Mouse (Mus musculus): ENCODE measurements at regions not wholly inside any gene's neighbourhood (a gene's known extent, or its start where the extent isn't known, plus 50 kb on each side); places are given as distances from the start of the nearest gene placed in this dataset.
A peak's percentile ranks its signal among the peaks of the same experiment; 100 is the strongest.
"Not testable (repeated sequence)": the region's sequence is repeated elsewhere in the genome, so short reads cannot be mapped to it uniquely, and the experiment has no call there.

GRCm38 (mm10) chr13:52216343-52216742, 314.7 kb downstream of the Diras2 start:
- DNase-seq, result no peak

GRCm38 (mm10) chr13:52217066-52217465, 314.0 kb downstream of the Diras2 start:
- no peak for DNase-seq

- no peak for DNase-seq
Observed at GRCm38 (mm10) chr13:52217741-52218140, 313.3 kb downstream of the Diras2 start.

- DNase-seq, result no peak
Observed at GRCm38 (mm10) chr13:52222315-52223097, 308.6 kb downstream of the Diras2 start.

- DNase-seq, result peak; percentile 43 to 67
Observed at GRCm38 (mm10) chr13:52223098-52223962, 307.7 kb downstream of the Diras2 start.

- no peak for DNase-seq
Observed at GRCm38 (mm10) chr13:52233971-52234370, 297.1 kb downstream of the Diras2 start.

GRCm38 (mm10) chr13:52236105-52236504, 295.0 kb downstream of the Diras2 start:
- DNase-seq, result no peak

- no peak for DNase-seq
Observed at GRCm38 (mm10) chr13:52239563-52239962, 291.5 kb downstream of the Diras2 start.

- DNase-seq, result no peak
Observed at GRCm38 (mm10) chr13:52241761-52242160, 289.3 kb downstream of the Diras2 start.

GRCm38 (mm10) chr13:52249492-52249891, 281.6 kb downstream of the Diras2 start:
- DNase-seq, result no peak

- DNase-seq, result no peak
Observed at GRCm38 (mm10) chr13:52250371-52250770, 280.7 kb downstream of the Diras2 start.

- no peak for DNase-seq
Observed at GRCm38 (mm10) chr13:52252303-52252702, 278.8 kb downstream of the Diras2 start.

GRCm38 (mm10) chr13:52252726-52253125, 278.4 kb downstream of the Diras2 start:
- DNase-seq, result not testable (repeated sequence)

GRCm38 (mm10) chr13:52253138-52253537, 277.9 kb downstream of the Diras2 start:
- DNase-seq, result peak; percentile 52 to 55

GRCm38 (mm10) chr13:52254185-52254584, 276.9 kb downstream of the Diras2 start:
- peak; percentile 53 to 72 for DNase-seq

- peak in 1 of 2 experiments; percentile 40 for DNase-seq
Observed at GRCm38 (mm10) chr13:52255697-52256096, 275.4 kb downstream of the Diras2 start.

GRCm38 (mm10) chr13:52258373-52258772, 272.7 kb downstream of the Diras2 start:
- no peak for DNase-seq

- DNase-seq, result no peak
Observed at GRCm38 (mm10) chr13:52262949-52263550, 268.0 kb downstream of the Diras2 start.

- DNase-seq, result peak in 1 of 2 experiments; percentile 29
Observed at GRCm38 (mm10) chr13:52268279-52268678, 262.8 kb downstream of the Diras2 start.

- DNase-seq, result no peak
Observed at GRCm38 (mm10) chr13:52273502-52274246, 257.4 kb downstream of the Diras2 start.

- peak in 1 of 2 experiments; percentile 15 for DNase-seq
Observed at GRCm38 (mm10) chr13:52275196-52275595, 255.9 kb downstream of the Diras2 start.

GRCm38 (mm10) chr13:52275675-52276074, 255.4 kb downstream of the Diras2 start:
- DNase-seq, result peak; percentile 71 to 79
